Mouse (Mus musculus) erythroblast, embryonic 14.5 days (primary cell): ENCODE data around the gene Tlr4. TPM values are rescaled to one million over a fixed set of nuclear protein-coding genes. Genes with fewer than 3 reads are reported as not detected.

Experiments used
- H3K27me3 ChIP-seq: 2 replicates; pipeline ENCODE4 v1.6.1; 2012; ENCODE audit warnings: inconsistent platforms; ENCODE audit not compliant: control insufficient read depth
- H3K36me3 ChIP-seq: 2 replicates; pipeline ENCODE4 v1.6.1; 2012; ENCODE audit warnings: mild to moderate bottlenecking, inconsistent platforms; ENCODE audit not compliant: control insufficient read depth
- H3K4me1 ChIP-seq: 2 replicates; pipeline ENCODE4 v1.6.1; 2012; ENCODE audit warnings: inconsistent platforms; ENCODE audit not compliant: control insufficient read depth
- H3K4me3 ChIP-seq: replicated peaks from 2 replicates; pipeline ENCODE3; 2012; ENCODE audit warnings: moderate library complexity, mild to moderate bottlenecking, inconsistent platforms
- H3K9me3 ChIP-seq: 2 replicates; pipeline ENCODE4 v1.6.1; 2012; ENCODE audit warnings: low read length, inconsistent platforms, mixed read lengths; ENCODE audit not compliant: control insufficient read depth
- GATA1 ChIP-seq: IDR thresholded peaks from 2 replicates; pipeline ENCODE4 v1.6.1; 2012; ENCODE audit warnings: low read length, inconsistent platforms, mixed read lengths
- TAL1 ChIP-seq: IDR thresholded peaks from 3 replicates; pipeline ENCODE4 v1.6.1; 2012; ENCODE audit warnings: low read length, inconsistent platforms, mixed read lengths
- polyA plus RNA-seq: library from polyadenylated mRNA; stranded (reverse); fragments of >175 nt; gene quantifications from 2 replicates; pipeline ENCODE4 v1.2.3, GENCODE M21; 2012

Gene Tlr4
- polyA plus RNA-seq, 1 experiment = not detected

GRCm38 (mm10) chr4:66927537-66928088, 100.2 kb downstream of the Tlr4 start:
- Histone ChIP-seq H3K4me3 (no peak overlapping the region), H3K4me1 (no peaks in the 10 kb centered on the region), H3K9me3 (no peaks in the 10 kb centered on the region), H3K36me3 (no peaks in the 10 kb centered on the region), H3K27me3 (no peaks in the 10 kb centered on the region)
- no peak for TF ChIP-seq GATA1
- no peak for TF ChIP-seq TAL1

GRCm38 (mm10) chr4:66938489-66939061, 111.2 kb downstream of the Tlr4 start:
- no peaks in the 10 kb centered on the region for H3K36me3 ChIP-seq
- H3K4me1 ChIP-seq = no peaks in the 10 kb centered on the region
- no peaks in the 10 kb centered on the region for H3K27me3 ChIP-seq
- H3K4me3 ChIP-seq = no peak overlapping the region
- TF ChIP-seq TAL1 (no peak), GATA1 (no peak)
- H3K9me3 ChIP-seq = no peaks in the 10 kb centered on the region

GRCm38 (mm10) chr4:66941894-66942293, 114.5 kb downstream of the Tlr4 start:
- Histone ChIP-seq H3K27me3 (no peaks in the 10 kb centered on the region), H3K9me3 (no peaks in the 10 kb centered on the region), H3K4me3 (no peak overlapping the region), H3K4me1 (no peaks in the 10 kb centered on the region), H3K36me3 (no peaks in the 10 kb centered on the region)
- no peak for TF ChIP-seq TAL1
- TF ChIP-seq GATA1 = no peak

- TF ChIP-seq GATA1 = no peak
- TF ChIP-seq TAL1 = no peak
- no peaks in the 10 kb centered on the region for H3K27me3 ChIP-seq
- no peaks in the 10 kb centered on the region for H3K9me3 ChIP-seq
These were observed 116.3 kb downstream of the Tlr4 start for GRCm38 (mm10) chr4:66943699-66944098.

GRCm38 (mm10) chr4:66947657-66948056, 120.3 kb downstream of the Tlr4 start:
- no peaks in the 10 kb centered on the region for H3K36me3 ChIP-seq
- TF ChIP-seq TAL1 (no peak), GATA1 (no peak)
- no peak overlapping the region for H3K4me3 ChIP-seq
- no peaks in the 10 kb centered on the region for H3K9me3 ChIP-seq
- no peaks in the 10 kb centered on the region for H3K4me1 ChIP-seq
- no peaks in the 10 kb centered on the region for H3K27me3 ChIP-seq

More at GRCm38 (mm10) chr4:66943699-66944098, 116.3 kb downstream of the Tlr4 start:
- no peaks in the 10 kb centered on the region for H3K36me3 ChIP-seq
- H3K4me3 ChIP-seq = no peak overlapping the region
- no peaks in the 10 kb centered on the region for H3K4me1 ChIP-seq

GRCm38 (mm10) chr4:66974918-66975317, 147.5 kb downstream of the Tlr4 start:
- TF ChIP-seq GATA1 (no peak), TAL1 (no peak)
- H3K36me3 ChIP-seq = no peaks in the 10 kb centered on the region
- no peaks in the 10 kb centered on the region for H3K4me1 ChIP-seq
- no peaks in the 10 kb centered on the region for H3K27me3 ChIP-seq
- H3K9me3 ChIP-seq = no peaks in the 10 kb centered on the region
- H3K4me3 ChIP-seq = no peak overlapping the region
